ENCODE assay signal across 7 mouse cellular contexts in the genomic region with DNA sequence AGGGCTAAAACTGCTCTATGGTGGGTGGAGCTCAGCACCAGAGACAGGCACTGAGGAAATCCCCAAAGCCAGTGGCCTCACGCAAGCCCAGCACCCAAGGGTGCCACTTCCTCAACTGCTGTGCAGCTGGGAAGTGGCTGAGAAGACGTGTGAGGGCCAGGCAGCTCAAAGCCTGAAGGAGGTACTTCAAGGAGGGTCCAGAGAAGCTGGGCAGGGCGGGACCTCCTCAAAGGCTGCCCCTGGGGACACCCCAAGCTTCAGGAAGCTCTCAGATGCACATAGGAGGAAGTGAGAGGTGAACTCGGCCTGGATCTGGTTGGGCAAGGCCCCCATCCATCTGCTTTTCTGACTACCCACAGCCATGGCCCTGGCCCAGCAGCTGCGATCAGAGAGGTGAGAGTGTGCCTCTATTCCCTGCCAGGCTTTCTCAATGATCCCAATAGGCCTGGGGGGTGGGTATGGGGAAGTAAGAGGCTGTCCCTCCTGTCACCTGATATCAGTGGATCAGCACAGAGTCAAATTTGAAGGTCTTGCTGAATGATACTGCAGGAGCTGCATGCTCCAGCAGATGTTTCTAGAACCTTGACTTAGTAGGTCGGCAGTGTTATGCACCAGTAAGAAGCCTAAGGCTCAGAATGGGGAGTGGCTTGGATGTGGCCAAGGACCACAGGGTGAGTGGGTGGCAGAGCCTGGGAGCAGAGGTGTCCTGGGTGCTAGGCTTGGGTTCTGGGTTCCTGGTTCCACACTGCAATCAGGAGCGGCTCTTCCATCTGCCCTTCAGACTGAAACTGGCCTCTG. TPM values are rescaled to one million over a fixed set of nuclear protein-coding genes. Genes with fewer than 3 reads are reported as not detected.
DNase-seq lines count a peak whose midpoint lies in the region; ATAC-seq and TF ChIP-seq lines count a peak whose summit lies in the region.

Gene Ncf4 (plus strand): TSS at position 107 of the 798 bp plus-strand sequence.

- H3K4me3 ChIP-seq in MEL (ENCODE audit: control insufficient read depth in 1 of 2, insufficient read depth in 1 of 2, low read depth in 2 of 2, low read length in 2 of 2): peak within 1 kb of the TSS; percentile 11 to 21; a peak in 2 of 4 replicates
- no peak within 1 kb of the TSS for H3K4me3 ChIP-seq in liver, embryonic 12.5 days
- peak within 1 kb of the TSS; percentile 50 for H3K4me3 ChIP-seq in small intestine, adult 2 months (ENCODE audit: low read depth, low read length)
- H3K4me3 ChIP-seq in midbrain, embryonic 15.5 days: no peak within 1 kb of the TSS

- no peaks in the 10 kb centered on the region for H3K9me3 ChIP-seq in MEL (replicated peaks; ENCODE audit: insufficient read depth, low read length)
- no peaks in the 10 kb centered on the region for H3K9me3 ChIP-seq in liver, embryonic 12.5 days (replicated peaks)
- no peaks in the 10 kb centered on the region for H3K9me3 ChIP-seq in midbrain, embryonic 15.5 days

- 31% methylated on average over 7 of the region's 7 CpGs for WGBS in liver, embryonic 12.5 days (ENCODE audit: insufficient replicate concordance)
- WGBS in small intestine, adult 2 months: 46% methylated on average over 7 of the region's 7 CpGs
- WGBS in midbrain, embryonic 15.5 days: 74% methylated on average over 7 of the region's 7 CpGs

- TF ChIP-seq POLR2A in MEL (IDR thresholded peaks at IDR 0.05; ENCODE audit: control insufficient read depth in 1 of 2, insufficient read depth in 1 of 2, low read depth in 1 of 2, low read length in 2 of 2, poor library complexity in 1 of 2): no peak
- no peak for TF ChIP-seq POLR2A in small intestine, adult 2 months (IDR thresholded peaks at IDR 0.05; ENCODE audit: low read depth, low read length)

- no peaks in the 10 kb centered on the region for H3K27me3 ChIP-seq in MEL (ENCODE audit: control insufficient read depth in 1 of 2, insufficient read depth in 2 of 2, low read length in 2 of 2)
- peaks cover 6% of the 10 kb centered on the region; the same call in 1 of the 2 replicates for H3K27me3 ChIP-seq in liver, embryonic 12.5 days (replicated peaks)
- no peaks in the 10 kb centered on the region for H3K27me3 ChIP-seq in small intestine, adult 2 months (ENCODE audit: control insufficient read depth, insufficient read depth, low read length)
- 0 out of 2 replicates have a peak, but pooled peaks cover 4% of the 10 kb centered on the region for H3K27me3 ChIP-seq in midbrain, embryonic 15.5 days (replicated peaks)

- no peak for ATAC-seq in erythroblast, adult 5-6 weeks (replicated peaks; ENCODE audit: low FRiP score, poor library complexity, severe bottlenecking)
- no peak for ATAC-seq in liver, embryonic 12.5 days
- no peak for ATAC-seq in midbrain, embryonic 15.5 days (replicated peaks)

- TF ChIP-seq CTCF in MEL (IDR thresholded peaks at IDR 0.05 in 2 of 3, conservative IDR thresholded peaks at IDR 0.05 in 1 of 3; ENCODE audit: control insufficient read depth in 1 of 3, insufficient read depth in 1 of 3, low read depth in 2 of 3, low read length in 3 of 3, poor library complexity in 1 of 3, severe bottlenecking in 1 of 3): no peak
- no peak for TF ChIP-seq CTCF in small intestine, adult 2 months (IDR thresholded peaks at IDR 0.05; ENCODE audit: extremely low read depth, insufficient read length, insufficient replicate concordance, low read depth, low read length)

- DNase-seq in MEL (ENCODE audit: low read depth, low spot score): peak; percentile 39
- DNase-seq in urinary bladder, postnatal 25 days (ENCODE audit: low spot score): no peak
- DNase-seq in urinary bladder, adult 18-20 months (ENCODE audit: low spot score in 2 of 2): no peak

- H3K27ac ChIP-seq in MEL (ENCODE audit: control insufficient read depth, low read depth, low read length): 0 out of 2 replicates have a peak within 1 kb of the TSS, but pooled peaks have one; percentile 2
- H3K27ac ChIP-seq in liver, embryonic 12.5 days: peak within 1 kb of the TSS; percentile 4; the same call in 1 of the 2 replicates
- peak within 1 kb of the TSS; percentile 27 for H3K27ac ChIP-seq in small intestine, adult 2 months (ENCODE audit: insufficient read depth, low read depth, low read length)
- H3K27ac ChIP-seq in midbrain, embryonic 15.5 days: no peak within 1 kb of the TSS

- H3K79me2 ChIP-seq in MEL (ENCODE audit: control insufficient read depth, insufficient read depth, low read length, poor library complexity): no peaks in the 10 kb centered on the region

- TF ChIP-seq EP300 in MEL (IDR thresholded peaks at IDR 0.05; ENCODE audit: low read depth in 1 of 2, low read length in 2 of 2): no peak

- no peak for TF ChIP-seq RAD21 in MEL (IDR thresholded peaks at IDR 0.05; ENCODE audit: low read depth, low read length)

- H3K4me2 ChIP-seq in liver, embryonic 12.5 days: no peak within 1 kb of the TSS
- H3K4me2 ChIP-seq in midbrain, embryonic 15.5 days: no peak within 1 kb of the TSS

- no peaks in the 10 kb centered on the region for H3K36me3 ChIP-seq in MEL (ENCODE audit: control insufficient read depth in 1 of 2, insufficient read depth in 2 of 2, low read length in 2 of 2)
- no peaks in the 10 kb centered on the region for H3K36me3 ChIP-seq in liver, embryonic 12.5 days
- no peaks in the 10 kb centered on the region for H3K36me3 ChIP-seq in small intestine, adult 2 months (ENCODE audit: control insufficient read depth, insufficient read depth, low read length)
- no peaks in the 10 kb centered on the region for H3K36me3 ChIP-seq in midbrain, embryonic 15.5 days (replicated peaks)

- peak within 1 kb of the TSS; percentile 27 for H3K9ac ChIP-seq in MEL (ENCODE audit: control insufficient read depth, low read depth, low read length, poor library complexity, severe bottlenecking)
- H3K9ac ChIP-seq in liver, embryonic 12.5 days: no peak within 1 kb of the TSS
- no peak within 1 kb of the TSS for H3K9ac ChIP-seq in midbrain, embryonic 15.5 days

- H3K4me1 ChIP-seq in MEL (ENCODE audit: control insufficient read depth in 1 of 2, insufficient read depth in 2 of 2, low read length in 2 of 2): peaks cover 0 to 7% of the 10 kb centered on the region in 2 experiments; a peak in 2 of 4 replicates
- no peaks in the 10 kb centered on the region for H3K4me1 ChIP-seq in liver, embryonic 12.5 days
- H3K4me1 ChIP-seq in small intestine, adult 2 months (ENCODE audit: control insufficient read depth, insufficient read depth, insufficient read length, low read length): 0 out of 2 replicates have a peak, but pooled peaks cover 4% of the 10 kb centered on the region
- H3K4me1 ChIP-seq in midbrain, embryonic 15.5 days: no peaks in the 10 kb centered on the region

TF ChIP-seq in MEL, 35 proteins besides CTCF, POLR2A, EP300 and RAD21:
- TF ChIP-seq NRF1 (IDR thresholded peaks at IDR 0.05; ENCODE audit: insufficient read depth, low read depth, low read length, poor library complexity, severe bottlenecking) (0 out of 2 replicates have a peak, but pooled peaks have one; percentile 9), CHD1 (IDR thresholded peaks at IDR 0.05; ENCODE audit: low read depth, low read length) (no peak), BHLHE40 (IDR thresholded peaks at IDR 0.05; ENCODE audit: borderline replicate concordance, low read depth, low read length) (no peak)

RNA-seq across cellular contexts. Expression of gene Ncf4, which starts in this region (rescaled TPM):
- total RNA-seq in MEL (2012; rRNA removed): 1.7 and 2.8 TPM in 2 replicates
- polyA plus RNA-seq in MEL (2012; ENCODE audit: insufficient read depth in 1 of 2, insufficient read length in 2 of 2, low read depth in 1 of 2, low replicate concordance in 2 of 2, missing spikeins in 1 of 2): 10 to 100 TPM in 1 of 2 experiments, not detected in 1; 16.5 TPM
- total RNA-seq in erythroblast, adult 5-6 weeks (2015; ENCODE audit: low replicate concordance): 95.7 and 115 TPM in 2 replicates
- 33.8 and 63.7 TPM in 2 replicates for total RNA-seq in erythroblast, adult 5-6 weeks (2017; ENCODE audit: low replicate concordance)
- 31.4 and 37.5 TPM in 2 replicates for polyA plus RNA-seq in liver, embryonic 12.5 days (2016; fragmentation: Nextera tagmentation; extraction: Ambion mirVana)
- 11.7 and 14.6 TPM in 2 replicates for polyA plus RNA-seq in small intestine, adult 2 months (2012; rRNA removed)
- 1.4 and 1.5 TPM in 2 replicates for polyA plus RNA-seq in midbrain, embryonic 15.5 days (2015; fragmentation: Nextera tagmentation; extraction: Ambion mirVana)

Comparison
In these comparisons a context has a peak if more than half of its experiments do, and no peak if none do; other contexts are left out.
1. H3K4me3 ChIP-seq: peak in MEL (2 of 2) and small intestine, adult 2 months (single experiment); none in liver, embryonic 12.5 days (single experiment) and midbrain, embryonic 15.5 days (single experiment).